Mouse (Mus musculus): ENCODE measurements around the gene Ezh1.
"Not testable (repeated sequence)": the region's sequence is repeated elsewhere in the genome, so short reads cannot be mapped to it uniquely, and the experiment has no call there.

Ezh1 gene

GRCm38 (mm10) chr11:101169301-101170107 lies 56.8 kb downstream of the Ezh1 start:
- in situ Hi-C loops (cut with MseI, MboI) = no loop called here

- in situ Hi-C loops (cut with MseI, MboI) = no loop called here
Observed at GRCm38 (mm10) chr11:101168301-101168980, 57.8 kb downstream of the Ezh1 start.

GRCm38 (mm10) chr11:101167963-101168300 lies 58.3 kb downstream of the Ezh1 start:
- in situ Hi-C loops (cut with MseI, MboI) = no loop called here

- in situ Hi-C loops (cut with MseI, MboI) = no loop called here
Observed at GRCm38 (mm10) chr11:101167211-101167962, 58.9 kb downstream of the Ezh1 start.

- in situ Hi-C loops (cut with MseI, MboI) = no loop called here
Observed at GRCm38 (mm10) chr11:101166357-101166756, 59.9 kb downstream of the Ezh1 start.

- in situ Hi-C loops (cut with MseI, MboI) = no loop called here
Observed at GRCm38 (mm10) chr11:101164677-101165580, 61.3 kb downstream of the Ezh1 start.

GRCm38 (mm10) chr11:101164351-101164665 lies 62.0 kb downstream of the Ezh1 start:
- in situ Hi-C loops (cut with MseI, MboI) = no loop called here

GRCm38 (mm10) chr11:101163476-101164350 lies 62.5 kb downstream of the Ezh1 start:
- in situ Hi-C loops (cut with MseI, MboI) = no loop called here

GRCm38 (mm10) chr11:101162772-101163171 lies 63.5 kb downstream of the Ezh1 start:
- in situ Hi-C loops (cut with MseI, MboI) = no loop called here

- in situ Hi-C loops (cut with MseI, MboI) = no loop called here
Observed at GRCm38 (mm10) chr11:101162301-101162700, 64.0 kb downstream of the Ezh1 start.

- in situ Hi-C loops (cut with MseI, MboI) = no loop called here
Observed at GRCm38 (mm10) chr11:101161551-101161950, 64.7 kb downstream of the Ezh1 start.

- in situ Hi-C loops (cut with MseI, MboI) = not testable (repeated sequence)
Observed at GRCm38 (mm10) chr11:101160981-101161505, 65.2 kb downstream of the Ezh1 start.

GRCm38 (mm10) chr11:101160151-101160550 lies 66.1 kb downstream of the Ezh1 start:
- in situ Hi-C loops (cut with MseI, MboI) = not testable (repeated sequence)

GRCm38 (mm10) chr11:101155728-101156371 lies 70.4 kb downstream of the Ezh1 start, which contains the start of gene Tubg2:
Gene Tubg2, plus strand, starts transcription at chr11:101155907.
- in situ Hi-C loops (cut with MseI, MboI) = no loop called here

GRCm38 (mm10) chr11:101155151-101155550 lies 71.1 kb downstream of the Ezh1 start:
- in situ Hi-C loops (cut with MseI, MboI) = no loop called here

- in situ Hi-C loops (cut with MseI, MboI) = no loop called here
Observed at GRCm38 (mm10) chr11:101154648-101155047, 71.6 kb downstream of the Ezh1 start.

GRCm38 (mm10) chr11:101152825-101153224 lies 73.4 kb downstream of the Ezh1 start:
- in situ Hi-C loops (cut with MseI, MboI) = no loop called here

GRCm38 (mm10) chr11:101151063-101151462 lies 75.2 kb downstream of the Ezh1 start:
- in situ Hi-C loops (cut with MseI, MboI) = no loop called here

Data from mouse trophoblast stem cell (cell line).